Mouse (Mus musculus) Muller cell, postnatal 12 days (primary cell): ENCODE data around the gene Snx13.
A peak's percentile ranks its signal among the peaks of the same experiment; 100 is the strongest.

Experiments used
- DNase-seq: peaks from one replicate; pipeline ENCODE4 v3.0.0-alpha.2; 2015; ENCODE audit errors: inconsistent ontology term

Gene Snx13

GRCm38 (mm10) chr12:35046999-35047319, at the start of gene Snx13:
Gene Snx13, plus strand, starts transcription at chr12:35047186.
- DNase-seq, result peak; percentile 95

GRCm38 (mm10) chr12:34997597-34998182, 49.3 kb upstream of the Snx13 start:
- no peak for DNase-seq

- no peak for DNase-seq
Measured at GRCm38 (mm10) chr12:34998778-34999467, 48.1 kb upstream of the Snx13 start.

- no peak for DNase-seq
Measured at GRCm38 (mm10) chr12:35000323-35000722, 46.7 kb upstream of the Snx13 start.

- no peak for DNase-seq
Measured at GRCm38 (mm10) chr12:35005748-35006147, 41.2 kb upstream of the Snx13 start.

- no peak for DNase-seq
Measured at GRCm38 (mm10) chr12:35007851-35008250, 39.1 kb upstream of the Snx13 start.

- DNase-seq, result no peak
Measured at GRCm38 (mm10) chr12:35008340-35009137, 38.4 kb upstream of the Snx13 start.

GRCm38 (mm10) chr12:35011462-35011861, 35.5 kb upstream of the Snx13 start:
- no peak for DNase-seq

- DNase-seq, result peak; percentile 32
Measured at GRCm38 (mm10) chr12:35013950-35014349, 33.0 kb upstream of the Snx13 start.

- DNase-seq, result no peak
Measured at GRCm38 (mm10) chr12:35016056-35016455, 30.9 kb upstream of the Snx13 start.

- no peak for DNase-seq
Measured at GRCm38 (mm10) chr12:35016481-35017250, 30.3 kb upstream of the Snx13 start.

GRCm38 (mm10) chr12:35018679-35019237, 28.2 kb upstream of the Snx13 start:
- no peak for DNase-seq

GRCm38 (mm10) chr12:35021285-35021684, 25.7 kb upstream of the Snx13 start:
- DNase-seq, result no peak

- DNase-seq, result peak; percentile 53
Measured at GRCm38 (mm10) chr12:35022066-35022465, 24.9 kb upstream of the Snx13 start.

GRCm38 (mm10) chr12:35025916-35026432, 21.0 kb upstream of the Snx13 start:
- no peak for DNase-seq

GRCm38 (mm10) chr12:35027533-35027932, 19.5 kb upstream of the Snx13 start:
- DNase-seq, result no peak

- no peak for DNase-seq
Measured at GRCm38 (mm10) chr12:35038668-35039570, 8.1 kb upstream of the Snx13 start.

- no peak for DNase-seq
Measured at GRCm38 (mm10) chr12:35039571-35039936, 7.4 kb upstream of the Snx13 start.

- no peak for DNase-seq
Measured at GRCm38 (mm10) chr12:35041964-35042363, 5.0 kb upstream of the Snx13 start.

GRCm38 (mm10) chr12:35046310-35046998, 532 bp upstream of the Snx13 start:
- DNase-seq, result peak; percentile 55
